Mouse (Mus musculus): ENCODE measurements around the gene Gm10220. TPM values are rescaled to one million over a fixed set of nuclear protein-coding genes. Genes with fewer than 3 reads are reported as not detected.

The Gm10220 gene
- polyA plus RNA-seq (2012; rRNA removed; ENCODE audit: low replicate concordance) = not detected in 2 replicates

DNA sequence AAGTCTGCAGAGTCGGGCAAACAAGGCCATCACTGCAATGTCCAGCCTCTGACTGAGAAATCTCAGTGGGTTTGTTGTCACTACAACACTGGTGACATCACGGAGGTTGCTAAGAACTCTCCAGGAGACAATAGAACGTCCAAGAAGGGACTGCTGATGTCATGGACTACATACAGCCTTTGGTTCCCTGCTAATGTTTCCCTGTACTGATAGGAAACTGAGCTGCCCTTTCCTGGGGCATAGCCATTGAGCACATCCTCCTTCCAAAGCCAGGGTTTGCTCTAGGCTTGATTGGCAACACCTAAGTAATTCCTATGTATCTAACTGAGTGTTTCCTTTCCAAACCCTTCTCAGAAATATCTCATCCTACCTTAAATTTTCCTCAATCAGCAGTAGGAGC is at the start of gene Gm10220:
Gm10220 (minus strand) TSS at position 101 of the 400 bp plus-strand sequence.

GRCm38 (mm10) chr5:26105262-26105661 is 16.0 kb downstream of the Gm10220 start, which contains the start of gene 5031410I06Rik:
Gene 5031410I06Rik (minus strand): TSS chr5:26105362.

DNA sequence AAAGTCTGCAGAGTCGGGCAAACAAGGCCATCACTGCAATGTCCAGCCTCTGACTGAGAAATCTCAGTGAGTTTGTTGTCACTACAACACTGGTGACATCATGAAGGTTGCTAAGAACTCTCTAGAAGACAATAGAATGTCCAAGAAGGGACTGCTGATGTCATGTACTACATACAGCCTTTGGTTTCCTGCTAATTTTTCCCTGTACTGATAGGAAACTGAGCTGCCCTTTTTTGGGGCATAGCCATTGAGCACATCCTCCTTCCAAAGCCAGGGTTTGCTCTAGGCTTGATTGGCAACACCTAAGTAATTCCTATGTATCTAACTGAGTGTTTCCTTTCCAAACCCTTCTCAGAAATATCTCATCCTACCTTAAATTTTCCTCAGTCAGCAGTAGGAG is 32.0 kb downstream of the Gm10220 start, which contains the start of gene Gm10471:
Gm10471 (minus strand) TSS at position 101 of the 400 bp plus-strand sequence.

Other genes starting within 250 kb of the Gm10220 start
- gene Gm21663, start 179.0 kb downstream of the Gm10220 start, polyA plus RNA-seq (2012; rRNA removed; ENCODE audit: low replicate concordance) = not detected in 2 replicates
- not detected in 2 replicates for gene Gm21671, start 167.0 kb downstream of the Gm10220 start, polyA plus RNA-seq (2012; rRNA removed; ENCODE audit: low replicate concordance)
- gene Gm21680, start 148.8 kb downstream of the Gm10220 start, polyA plus RNA-seq (2012; rRNA removed; ENCODE audit: low replicate concordance) = not detected in 2 replicates
- gene Gm21698, start 132.8 kb downstream of the Gm10220 start, polyA plus RNA-seq (2012; rRNA removed; ENCODE audit: low replicate concordance) = not detected in 2 replicates
- gene Gm1979, start 116.6 kb downstream of the Gm10220 start, polyA plus RNA-seq (2012; rRNA removed; ENCODE audit: low replicate concordance) = not detected in 2 replicates
- gene Gm5862, start 98.5 kb downstream of the Gm10220 start, polyA plus RNA-seq (2012; rRNA removed; ENCODE audit: low replicate concordance) = not detected in 2 replicates
- not detected in 2 replicates for gene Speer4a, start 81.9 kb downstream of the Gm10220 start, polyA plus RNA-seq (2012; rRNA removed; ENCODE audit: low replicate concordance)
- not detected in 2 replicates for gene Gm7347, start 62.8 kb downstream of the Gm10220 start, polyA plus RNA-seq (2012; rRNA removed; ENCODE audit: low replicate concordance)
- gene Gm10471, start 32.1 kb downstream of the Gm10220 start, polyA plus RNA-seq (2012; rRNA removed; ENCODE audit: low replicate concordance) = not detected in 2 replicates
- gene 5031410I06Rik, start 16.1 kb downstream of the Gm10220 start, polyA plus RNA-seq (2012; rRNA removed; ENCODE audit: low replicate concordance) = not detected in 2 replicates
- 0.04 TPM in 1 of 2 replicates, not detected in the other for gene Gm7361, start 136.3 kb upstream of the Gm10220 start, polyA plus RNA-seq (2012; rRNA removed; ENCODE audit: low replicate concordance)

Measured in subcutaneous adipose tissue, adult 2 months (tissue).